Mouse (Mus musculus) testis, adult 2 months (tissue): ENCODE measurements around the gene Fpr1.

ENCODE experiments used
- CTCF ChIP-seq: fragments of 200-500 bp; IDR thresholded peaks from 2 replicates; pipeline ENCODE4 v1.5.1; 2012; ENCODE audit warnings: low read depth, mild to moderate bottlenecking, inconsistent platforms, low read length, moderate library complexity; ENCODE audit not compliant: control insufficient read depth, insufficient read depth, insufficient replicate concordance
- POLR2A ChIP-seq: fragments of 200-500 bp; IDR thresholded peaks from 2 replicates; pipeline ENCODE4 v1.6.1; 2012; ENCODE audit warnings: low read depth, mild to moderate bottlenecking, inconsistent platforms, low read length, moderate library complexity; ENCODE audit not compliant: control insufficient read depth

GRCm38 (mm10) chr17:17826751-17827657 is 56.7 kb downstream of the Fpr1 start, which contains the start of gene Spaca6:
- TF ChIP-seq CTCF (no peak), POLR2A (peak; percentile 80)
